Mouse (Mus musculus) lung, postnatal 0 days (tissue): ENCODE data around the gene Clk2.

Experiments used
- CTCF ChIP-seq: IDR thresholded peaks from 2 replicates; pipeline ENCODE4 v1.5.1; 2016; ENCODE audit warnings: antibody characterized with exemption, mild to moderate bottlenecking
- EP300 ChIP-seq: IDR thresholded peaks from 2 replicates; pipeline ENCODE4 v1.6.1; 2016; ENCODE audit warnings: antibody characterized with exemption, mild to moderate bottlenecking, control low read depth

GRCm38 (mm10) chr3:89152084-89152835 is 12.3 kb upstream of the Clk2 start:
- no peak for TF ChIP-seq CTCF
- no peak for TF ChIP-seq EP300
